ENCODE assay signal across 9 mouse cellular contexts in the genomic region with DNA sequence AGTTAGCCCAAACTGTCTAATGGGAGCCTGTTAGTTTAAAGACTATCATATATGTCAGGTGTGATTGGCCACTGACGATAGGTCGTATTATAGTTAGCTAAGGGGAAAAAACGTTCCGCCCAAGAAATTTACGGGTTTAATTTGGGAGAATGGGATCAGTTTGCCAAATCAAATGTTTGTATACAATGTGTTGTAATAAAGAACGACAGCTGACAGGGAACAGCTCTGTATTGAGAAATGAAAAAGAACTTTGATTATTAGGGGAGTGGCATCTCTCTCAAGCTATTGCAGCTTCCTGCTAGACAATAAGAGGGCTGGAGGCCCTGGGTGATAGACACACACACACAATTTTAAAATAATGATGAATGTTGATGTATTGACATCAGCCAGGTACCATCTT. TPM values are rescaled to one million over a fixed set of nuclear protein-coding genes. Genes with fewer than 3 reads are reported as not detected.
DNase-seq lines count a peak whose midpoint lies in the region; ATAC-seq and TF ChIP-seq lines count a peak whose summit lies in the region.
"Had no signal": no experiment of that assay in that cellular context is flagged by ENCODE, and none has a peak within 500 bp of the region (broad histone marks: within the 10 kb centered on the region; RNA-seq: fewer than 3 reads in every experiment).

No protein-coding gene starts in this region.

- H3K27ac ChIP-seq in heart, embryonic 11.5 days (ENCODE audit: low read depth, low read length), result no peak overlapping the region
- H3K27ac ChIP-seq in forebrain, embryonic 16.5 days (ENCODE audit: low read length), result no peak overlapping the region
- 0 out of 2 replicates have a peak overlapping the region, but pooled peaks have one; percentile 77 for H3K27ac ChIP-seq in liver, embryonic 15.5 days (replicated peaks)

- H3K9me3 ChIP-seq in heart, embryonic 11.5 days (replicated peaks; ENCODE audit: control insufficient read depth, low read length), result no peaks in the 10 kb centered on the region
- H3K9me3 ChIP-seq in forebrain, embryonic 16.5 days (ENCODE audit: control insufficient read depth, low read length), result no peaks in the 10 kb centered on the region
- no peaks in the 10 kb centered on the region for H3K9me3 ChIP-seq in liver, embryonic 15.5 days (replicated peaks)

- TF ChIP-seq CTCF in C2C12 (IDR thresholded peaks at IDR 0.05; ENCODE audit: control insufficient read depth, insufficient read depth, insufficient read length), result no peak

- intact Hi-C loops in heart, postnatal 14 days (cut with DNase I), result loop anchor here (5.0 kb wide), 1 partner anchor 276 kb away; no protein-coding TSS in a partner anchor
- intact Hi-C loops in left cerebral cortex, postnatal 10 days (cut with DNase I), result no loop called here

- 75% methylated on average over 6 of the region's 6 CpGs for WGBS in heart, embryonic 11.5 days (ENCODE audit: insufficient replicate concordance)
- 65% methylated on average over 6 of the region's 6 CpGs for WGBS in forebrain, embryonic 16.5 days
- 70% methylated on average over 6 of the region's 6 CpGs for WGBS in liver, embryonic 15.5 days (ENCODE audit: insufficient replicate concordance)

- H3K4me1 ChIP-seq in heart, embryonic 11.5 days (ENCODE audit: control insufficient read depth, insufficient read depth, low read length), result peaks cover 6% of the 10 kb centered on the region; the same call in 1 of the 2 replicates
- peaks cover 9% of the 10 kb centered on the region for H3K4me1 ChIP-seq in forebrain, embryonic 16.5 days (replicated peaks; ENCODE audit: control insufficient read depth, insufficient read depth, low read length)
- peaks cover 11% of the 10 kb centered on the region; the same call in 1 of the 2 replicates for H3K4me1 ChIP-seq in liver, embryonic 15.5 days (replicated peaks)

- H3K36me3 ChIP-seq in heart, embryonic 11.5 days (ENCODE audit: control insufficient read depth, insufficient read depth, low read length), result no peaks in the 10 kb centered on the region
- no peaks in the 10 kb centered on the region for H3K36me3 ChIP-seq in C2C12 (ENCODE audit: control insufficient read depth, insufficient read depth)
- H3K36me3 ChIP-seq in forebrain, embryonic 16.5 days (ENCODE audit: control insufficient read depth, insufficient read depth), result no peaks in the 10 kb centered on the region
- H3K36me3 ChIP-seq in liver, embryonic 15.5 days (replicated peaks), result no peaks in the 10 kb centered on the region

- H3K79me2 ChIP-seq in C2C12 (ENCODE audit: control insufficient read depth, insufficient read depth), result no peaks in the 10 kb centered on the region

- peak overlapping the region; percentile 68 for H3K4me3 ChIP-seq in heart, embryonic 11.5 days (ENCODE audit: low read depth, low read length)
- H3K4me3 ChIP-seq in C2C12 (ENCODE audit: insufficient read depth, poor library complexity, severe bottlenecking), result peak overlapping the region; percentile 38
- H3K4me3 ChIP-seq in forebrain, embryonic 16.5 days (replicated peaks; ENCODE audit: low read length), result peak overlapping the region; percentile 82
- peak overlapping the region; percentile 64 for H3K4me3 ChIP-seq in liver, embryonic 15.5 days (replicated peaks)

- H3K4me2 ChIP-seq in heart, embryonic 11.5 days, result peak overlapping the region; percentile 80
- peak overlapping the region; percentile 72 for H3K4me2 ChIP-seq in forebrain, embryonic 16.5 days (ENCODE audit: low read length)
- H3K4me2 ChIP-seq in liver, embryonic 15.5 days, result peak overlapping the region; percentile 78

- no peak for ATAC-seq in heart, embryonic 11.5 days (replicated peaks; ENCODE audit: insufficient number of reproducible peaks, low FRiP score, low TSS enrichment)
- ATAC-seq in forebrain, embryonic 16.5 days, result no peak
- no peak for ATAC-seq in liver, embryonic 15.5 days (ENCODE audit: insufficient read depth)

- H3K9ac ChIP-seq in heart, embryonic 11.5 days (ENCODE audit: low read depth, low read length), result no peak overlapping the region
- no peak overlapping the region; the same call in 1 of the 2 replicates for H3K9ac ChIP-seq in forebrain, embryonic 16.5 days (replicated peaks; ENCODE audit: low read depth, low read length)
- no peak overlapping the region for H3K9ac ChIP-seq in liver, embryonic 15.5 days

- no peaks in the 10 kb centered on the region for H3K27me3 ChIP-seq in heart, embryonic 11.5 days (ENCODE audit: control insufficient read depth, insufficient read depth, low read length)
- H3K27me3 ChIP-seq in C2C12 (ENCODE audit: control insufficient read depth, insufficient read depth, insufficient read length), result no peaks in the 10 kb centered on the region
- H3K27me3 ChIP-seq in forebrain, embryonic 16.5 days (replicated peaks; ENCODE audit: control insufficient read depth, insufficient read depth, low read length), result no peaks in the 10 kb centered on the region
- no peaks in the 10 kb centered on the region for H3K27me3 ChIP-seq in liver, embryonic 15.5 days

- H3ac ChIP-seq in C2C12 (ENCODE audit: control insufficient read depth, insufficient read length, low read depth), result no peak overlapping the region

- no peaks in the 10 kb centered on the region for H3K79me3 ChIP-seq in C2C12 (ENCODE audit: low read depth)

- no peak for DNase-seq in heart, postnatal 14 days
- DNase-seq in ovary, postnatal 36 days (ENCODE audit: low spot score), result no peak
- DNase-seq in left cerebral cortex, postnatal 10 days (ENCODE audit: extremely low spot score in 1 of 2, low spot score in 2 of 2), result no peak
- no peak for DNase-seq in layer of hippocampus, postnatal 10 days (ENCODE audit: low spot score in 2 of 2)
- DNase-seq: cerebellum, adult 11-12 months had no signal

TF ChIP-seq in C2C12, 6 proteins besides CTCF, POLR2A, EP300 and RAD21:
- TF ChIP-seq CEBPB (IDR thresholded peaks at IDR 0.05; ENCODE audit: low read depth) (no peak), USF1 (IDR thresholded peaks at IDR 0.05; ENCODE audit: low read depth) (no peak), MYOG (IDR thresholded peaks at IDR 0.05; ENCODE audit: control insufficient read depth, extremely low read depth, insufficient read length) (no peak), FOSL1 (IDR thresholded peaks at IDR 0.05; ENCODE audit: insufficient read depth, low read length, poor library complexity, severe bottlenecking) (no peak), MAX (IDR thresholded peaks at IDR 0.05) (no peak), MYOD1 (IDR thresholded peaks at IDR 0.05; ENCODE audit: control insufficient read depth, insufficient read length, low read depth) (no peak)
TF ChIP-seq in C2C12: peak in this region for 0.

RNA-seq across cellular contexts. Expression of a gene that starts 1.0 kb away (rescaled TPM):
- polyA plus RNA-seq in heart, embryonic 11.5 days (2014; fragmentation: Nextera tagmentation; extraction: Ambion mirVana), result 11.8 and 12.5 TPM in 2 replicates
- 10 to 100 TPM; 12.6 to 14.9 TPM for total RNA-seq in heart, postnatal 14 days (2021)
- polyA plus RNA-seq in C2C12 (2012; fragmentation: generic; extraction: Trizol), result 2.1 TPM
- 35.0 and 41.4 TPM in 2 replicates for polyA plus RNA-seq in forebrain, embryonic 16.5 days (2015; fragmentation: Nextera tagmentation; extraction: Ambion mirVana)
- 3.4 and 3.7 TPM in 2 replicates for polyA plus RNA-seq in liver, embryonic 15.5 days (2015; fragmentation: Nextera tagmentation; extraction: Ambion mirVana)
- 10 to 100 TPM; 26.5 to 29.2 TPM for total RNA-seq in left cerebral cortex, postnatal 10 days (2021)
- total RNA-seq in layer of hippocampus, postnatal 10 days (2021), result 10 to 100 TPM; 27.9 to 33.4 TPM

RNA-seq across cellular contexts. Expression of a gene that starts 31.0 kb away (rescaled TPM):
- polyA plus RNA-seq in heart, embryonic 11.5 days (2014; fragmentation: Nextera tagmentation; extraction: Ambion mirVana), result 0.17 TPM in 1 of 2 replicates, not detected in the other
- not detected for total RNA-seq in heart, postnatal 14 days (2021)
- polyA plus RNA-seq in C2C12 (2012; fragmentation: generic; extraction: Trizol), result not detected
- polyA plus RNA-seq in forebrain, embryonic 16.5 days (2015; fragmentation: Nextera tagmentation; extraction: Ambion mirVana), result 0.33 and 0.65 TPM in 2 replicates
- not detected in 2 replicates for polyA plus RNA-seq in liver, embryonic 15.5 days (2015; fragmentation: Nextera tagmentation; extraction: Ambion mirVana)
- not detected for total RNA-seq in left cerebral cortex, postnatal 10 days (2021)
- total RNA-seq in layer of hippocampus, postnatal 10 days (2021), result not detected

RNA-seq across cellular contexts. Expression of a gene that starts 47.1 kb away (rescaled TPM):
- not detected in 2 replicates for polyA plus RNA-seq in heart, embryonic 11.5 days (2014; fragmentation: Nextera tagmentation; extraction: Ambion mirVana)
- not detected for total RNA-seq in heart, postnatal 14 days (2021)
- 0.07 TPM for polyA plus RNA-seq in C2C12 (2012; fragmentation: generic; extraction: Trizol)
- not detected in 2 replicates for polyA plus RNA-seq in forebrain, embryonic 16.5 days (2015; fragmentation: Nextera tagmentation; extraction: Ambion mirVana)
- not detected in 2 replicates for polyA plus RNA-seq in liver, embryonic 15.5 days (2015; fragmentation: Nextera tagmentation; extraction: Ambion mirVana)
- total RNA-seq in left cerebral cortex, postnatal 10 days (2021), result under 1 TPM in 1 of 2 experiments, not detected in 1; 0.32 TPM
- total RNA-seq in layer of hippocampus, postnatal 10 days (2021), result not detected

RNA-seq across cellular contexts. Expression of a gene that starts 51.3 kb away (rescaled TPM):
- polyA plus RNA-seq in heart, embryonic 11.5 days (2014; fragmentation: Nextera tagmentation; extraction: Ambion mirVana), result 0.59 and 0.89 TPM in 2 replicates
- total RNA-seq in heart, postnatal 14 days (2021), result under 1 TPM in 1 of 2 experiments, not detected in 1; 0.29 TPM
- not detected for polyA plus RNA-seq in C2C12 (2012; fragmentation: generic; extraction: Trizol)
- polyA plus RNA-seq in forebrain, embryonic 16.5 days (2015; fragmentation: Nextera tagmentation; extraction: Ambion mirVana), result 1.1 and 1.3 TPM in 2 replicates
- 0.06 and 0.17 TPM in 2 replicates for polyA plus RNA-seq in liver, embryonic 15.5 days (2015; fragmentation: Nextera tagmentation; extraction: Ambion mirVana)
- total RNA-seq in left cerebral cortex, postnatal 10 days (2021), result under 1 TPM; 0.71 to 0.81 TPM
- total RNA-seq in layer of hippocampus, postnatal 10 days (2021), result under 1 TPM in 1 of 2 experiments, not detected in 1; 0.46 TPM
